Mouse (Mus musculus): ENCODE data around the gene Smyd4. TPM values are rescaled to one million over a fixed set of nuclear protein-coding genes. Genes with fewer than 3 reads are reported as not detected.

Gene Smyd4
- polyA plus RNA-seq, 1 experiment from 2014 or later, result 13.8 TPM

- Histone ChIP-seq H3K27me3 (ENCODE audit: control insufficient read depth, insufficient read depth, low read length) (no peaks in the 10 kb centered on the region), H3K36me3 (ENCODE audit: control insufficient read depth, insufficient read depth, low read length) (no peaks in the 10 kb centered on the region), H3K9ac (ENCODE audit: low read length) (no peak overlapping the region), H3K4me2 (ENCODE audit: low read length) (no peak overlapping the region), H3K9me3 (ENCODE audit: control insufficient read depth, low read length) (peaks cover 6% of the 10 kb centered on the region; the same call in 1 of the 2 replicates), H3K27ac (replicated peaks in 1 of 2; ENCODE audit: control insufficient read depth in 1 of 2, insufficient read depth in 1 of 2, low read depth in 2 of 2, low read length in 2 of 2) (no peak overlapping the region), H3K4me1 (ENCODE audit: control insufficient read depth in 2 of 2, insufficient read depth in 2 of 2, low read length in 2 of 2) (no peaks in the 10 kb centered on the region), H3K4me3 (ENCODE audit: control insufficient read depth in 1 of 2, insufficient read depth in 1 of 2, low read depth in 1 of 2, low read length in 2 of 2) (no peak overlapping the region)
- WGBS, result 79% methylated on average over 11 of the region's 11 CpGs
- no peak for ATAC-seq (ENCODE audit: insufficient number of reproducible peaks, insufficient read depth, low FRiP score, low read depth)
These were observed 83.1 kb downstream of the Smyd4 start for GRCm38 (mm10) chr11:75431307-75431706.

- Histone ChIP-seq H3K36me3 (ENCODE audit: control insufficient read depth, insufficient read depth, low read length) (no peaks in the 10 kb centered on the region), H3K27ac (replicated peaks in 1 of 2; ENCODE audit: control insufficient read depth in 1 of 2, insufficient read depth in 1 of 2, low read depth in 2 of 2, low read length in 2 of 2) (no peak overlapping the region), H3K4me3 (ENCODE audit: control insufficient read depth in 1 of 2, insufficient read depth in 1 of 2, low read depth in 1 of 2, low read length in 2 of 2) (no peak overlapping the region), H3K9me3 (ENCODE audit: control insufficient read depth, low read length) (peaks cover 6% of the 10 kb centered on the region; the same call in 1 of the 2 replicates), H3K4me2 (ENCODE audit: low read length) (no peak overlapping the region), H3K27me3 (ENCODE audit: control insufficient read depth, insufficient read depth, low read length) (no peaks in the 10 kb centered on the region), H3K9ac (ENCODE audit: low read length) (no peak overlapping the region), H3K4me1 (ENCODE audit: control insufficient read depth in 2 of 2, insufficient read depth in 2 of 2, low read length in 2 of 2) (peaks cover 0 to 3% of the 10 kb centered on the region in 2 experiments; a peak in 1 of 4 replicates)
- WGBS, result 83% methylated on average over 5 of the region's 5 CpGs
- no peak for ATAC-seq (ENCODE audit: insufficient number of reproducible peaks, insufficient read depth, low FRiP score, low read depth)
These were observed 85.9 kb downstream of the Smyd4 start for GRCm38 (mm10) chr11:75434138-75434537.

GRCm38 (mm10) chr11:75438194-75438593, 90.0 kb downstream of the Smyd4 start:
- no peak overlapping the region for H3K4me3 ChIP-seq (ENCODE audit: control insufficient read depth in 1 of 2, insufficient read depth in 1 of 2, low read depth in 1 of 2, low read length in 2 of 2)

GRCm38 (mm10) chr11:75438804-75439203, 90.6 kb downstream of the Smyd4 start:
- no peaks in the 10 kb centered on the region for H3K27me3 ChIP-seq (ENCODE audit: control insufficient read depth, insufficient read depth, low read length)
- 86% methylated on average over 3 of the region's 3 CpGs for WGBS
- no peak overlapping the region for H3K4me3 ChIP-seq (ENCODE audit: control insufficient read depth in 1 of 2, insufficient read depth in 1 of 2, low read depth in 1 of 2, low read length in 2 of 2)
- H3K9me3 ChIP-seq (ENCODE audit: control insufficient read depth, low read length), result peaks cover 6% of the 10 kb centered on the region; the same call in 1 of the 2 replicates
- peaks cover 28% of the 10 kb centered on the region for H3K36me3 ChIP-seq (ENCODE audit: control insufficient read depth, insufficient read depth, low read length)
- no peak for ATAC-seq (ENCODE audit: insufficient number of reproducible peaks, insufficient read depth, low FRiP score, low read depth)
- H3K27ac ChIP-seq (replicated peaks in 1 of 2; ENCODE audit: control insufficient read depth in 1 of 2, insufficient read depth in 1 of 2, low read depth in 2 of 2, low read length in 2 of 2), result no peak overlapping the region
- no peak overlapping the region for H3K9ac ChIP-seq (ENCODE audit: low read length)
- peaks cover 0 to 3% of the 10 kb centered on the region in 2 experiments; a peak in 1 of 4 replicates for H3K4me1 ChIP-seq (ENCODE audit: control insufficient read depth in 2 of 2, insufficient read depth in 2 of 2, low read length in 2 of 2)
- no peak overlapping the region for H3K4me2 ChIP-seq (ENCODE audit: low read length)

More at GRCm38 (mm10) chr11:75438194-75438593, 90.0 kb downstream of the Smyd4 start:
- Histone ChIP-seq H3K9me3 (ENCODE audit: control insufficient read depth, low read length) (peaks cover 6% of the 10 kb centered on the region; the same call in 1 of the 2 replicates), H3K4me2 (ENCODE audit: low read length) (no peak overlapping the region), H3K36me3 (ENCODE audit: control insufficient read depth, insufficient read depth, low read length) (peaks cover 25% of the 10 kb centered on the region), H3K4me1 (ENCODE audit: control insufficient read depth in 2 of 2, insufficient read depth in 2 of 2, low read length in 2 of 2) (peaks cover 0 to 3% of the 10 kb centered on the region in 2 experiments; a peak in 1 of 4 replicates), H3K27ac (replicated peaks in 1 of 2; ENCODE audit: control insufficient read depth in 1 of 2, insufficient read depth in 1 of 2, low read depth in 2 of 2, low read length in 2 of 2) (no peak overlapping the region), H3K27me3 (ENCODE audit: control insufficient read depth, insufficient read depth, low read length) (no peaks in the 10 kb centered on the region), H3K9ac (ENCODE audit: low read length) (no peak overlapping the region)
- WGBS, result 69% methylated on average over 13 of the region's 13 CpGs
- ATAC-seq (ENCODE audit: insufficient number of reproducible peaks, insufficient read depth, low FRiP score, low read depth), result no peak

- peaks cover 0 to 3% of the 10 kb centered on the region in 2 experiments; a peak in 1 of 4 replicates for H3K4me1 ChIP-seq (ENCODE audit: control insufficient read depth in 2 of 2, insufficient read depth in 2 of 2, low read length in 2 of 2)
- peaks cover 3% of the 10 kb centered on the region; the same call in 1 of the 2 replicates for H3K9me3 ChIP-seq (ENCODE audit: control insufficient read depth, low read length)
- no peak within 1 kb of the TSS for H3K27ac ChIP-seq (replicated peaks in 1 of 2; ENCODE audit: control insufficient read depth in 1 of 2, insufficient read depth in 1 of 2, low read depth in 2 of 2, low read length in 2 of 2)
- H3K4me3 ChIP-seq (ENCODE audit: control insufficient read depth in 1 of 2, insufficient read depth in 1 of 2, low read depth in 1 of 2, low read length in 2 of 2), result no peak within 1 kb of the TSS
- 87% methylated on average over 6 of the region's 6 CpGs for WGBS
- peaks cover 34% of the 10 kb centered on the region for H3K36me3 ChIP-seq (ENCODE audit: control insufficient read depth, insufficient read depth, low read length)
- H3K27me3 ChIP-seq (ENCODE audit: control insufficient read depth, insufficient read depth, low read length), result no peaks in the 10 kb centered on the region
- H3K4me2 ChIP-seq (ENCODE audit: low read length), result no peak within 1 kb of the TSS
- no peak for ATAC-seq (ENCODE audit: insufficient number of reproducible peaks, insufficient read depth, low FRiP score, low read depth)
- no peak within 1 kb of the TSS for H3K9ac ChIP-seq (ENCODE audit: low read length)
These were observed 91.1 kb downstream of the Smyd4 start, which contains the start of gene Serpinf2 for GRCm38 (mm10) chr11:75439363-75439762. Gene Serpinf2, minus strand, starts transcription at chr11:75439591.

- H3K27me3 ChIP-seq (ENCODE audit: control insufficient read depth, insufficient read depth, low read length), result no peaks in the 10 kb centered on the region
- no peaks in the 10 kb centered on the region for H3K9me3 ChIP-seq (ENCODE audit: control insufficient read depth, low read length)
- no peak overlapping the region for H3K27ac ChIP-seq (replicated peaks in 1 of 2; ENCODE audit: control insufficient read depth in 1 of 2, insufficient read depth in 1 of 2, low read depth in 2 of 2, low read length in 2 of 2)
- no peak overlapping the region for H3K9ac ChIP-seq (ENCODE audit: low read length)
- peaks cover 40% of the 10 kb centered on the region for H3K36me3 ChIP-seq (ENCODE audit: control insufficient read depth, insufficient read depth, low read length)
- ATAC-seq (ENCODE audit: insufficient number of reproducible peaks, insufficient read depth, low FRiP score, low read depth), result no peak
- H3K4me1 ChIP-seq (ENCODE audit: control insufficient read depth in 2 of 2, insufficient read depth in 2 of 2, low read length in 2 of 2), result peaks cover 0 to 3% of the 10 kb centered on the region in 2 experiments; a peak in 1 of 4 replicates
- WGBS, result 75% methylated on average over 3 of the region's 3 CpGs
- no peak overlapping the region for H3K4me2 ChIP-seq (ENCODE audit: low read length)
- no peak overlapping the region for H3K4me3 ChIP-seq (ENCODE audit: control insufficient read depth in 1 of 2, insufficient read depth in 1 of 2, low read depth in 1 of 2, low read length in 2 of 2)
These were observed 91.7 kb downstream of the Smyd4 start for GRCm38 (mm10) chr11:75439951-75440350.

- H3K36me3 ChIP-seq (ENCODE audit: control insufficient read depth, insufficient read depth, low read length), result peaks cover 48% of the 10 kb centered on the region
- no peaks in the 10 kb centered on the region for H3K9me3 ChIP-seq (ENCODE audit: control insufficient read depth, low read length)
- H3K9ac ChIP-seq (ENCODE audit: low read length), result no peak overlapping the region
- no peak for ATAC-seq (ENCODE audit: insufficient number of reproducible peaks, insufficient read depth, low FRiP score, low read depth)
- no peaks in the 10 kb centered on the region for H3K27me3 ChIP-seq (ENCODE audit: control insufficient read depth, insufficient read depth, low read length)
- H3K27ac ChIP-seq (replicated peaks in 1 of 2; ENCODE audit: control insufficient read depth in 1 of 2, insufficient read depth in 1 of 2, low read depth in 2 of 2, low read length in 2 of 2), result no peak overlapping the region
- no peak overlapping the region for H3K4me3 ChIP-seq (ENCODE audit: control insufficient read depth in 1 of 2, insufficient read depth in 1 of 2, low read depth in 1 of 2, low read length in 2 of 2)
- peaks cover 0 to 3% of the 10 kb centered on the region in 2 experiments; a peak in 1 of 4 replicates for H3K4me1 ChIP-seq (ENCODE audit: control insufficient read depth in 2 of 2, insufficient read depth in 2 of 2, low read length in 2 of 2)
- 81% methylated on average over 7 of the region's 7 CpGs for WGBS
- no peak overlapping the region for H3K4me2 ChIP-seq (ENCODE audit: low read length)
These were observed 92.8 kb downstream of the Smyd4 start for GRCm38 (mm10) chr11:75441034-75441433.

- 88% methylated on average over 16 of the region's 16 CpGs for WGBS
- H3K27me3 ChIP-seq (ENCODE audit: control insufficient read depth, insufficient read depth, low read length), result no peaks in the 10 kb centered on the region
- peaks cover 49% of the 10 kb centered on the region for H3K36me3 ChIP-seq (ENCODE audit: control insufficient read depth, insufficient read depth, low read length)
These were observed 93.4 kb downstream of the Smyd4 start for GRCm38 (mm10) chr11:75441601-75442000.

More at GRCm38 (mm10) chr11:75441601-75442000, 93.4 kb downstream of the Smyd4 start:
- Histone ChIP-seq H3K9me3 (ENCODE audit: control insufficient read depth, low read length) (no peaks in the 10 kb centered on the region), H3K9ac (ENCODE audit: low read length) (no peak overlapping the region), H3K4me1 (ENCODE audit: control insufficient read depth in 2 of 2, insufficient read depth in 2 of 2, low read length in 2 of 2) (peaks cover 0 to 3% of the 10 kb centered on the region in 2 experiments; a peak in 1 of 4 replicates), H3K4me2 (ENCODE audit: low read length) (no peak overlapping the region), H3K4me3 (ENCODE audit: control insufficient read depth in 1 of 2, insufficient read depth in 1 of 2, low read depth in 1 of 2, low read length in 2 of 2) (no peak overlapping the region), H3K27ac (replicated peaks in 1 of 2; ENCODE audit: control insufficient read depth in 1 of 2, insufficient read depth in 1 of 2, low read depth in 2 of 2, low read length in 2 of 2) (no peak overlapping the region)
- ATAC-seq (ENCODE audit: insufficient number of reproducible peaks, insufficient read depth, low FRiP score, low read depth), result no peak
